Mouse (Mus musculus): ENCODE measurements at regions not wholly inside any gene's neighbourhood (a gene's known extent, or its start where the extent isn't known, plus 50 kb on each side); places are given as distances from the start of the nearest gene placed in this dataset.

DNA sequence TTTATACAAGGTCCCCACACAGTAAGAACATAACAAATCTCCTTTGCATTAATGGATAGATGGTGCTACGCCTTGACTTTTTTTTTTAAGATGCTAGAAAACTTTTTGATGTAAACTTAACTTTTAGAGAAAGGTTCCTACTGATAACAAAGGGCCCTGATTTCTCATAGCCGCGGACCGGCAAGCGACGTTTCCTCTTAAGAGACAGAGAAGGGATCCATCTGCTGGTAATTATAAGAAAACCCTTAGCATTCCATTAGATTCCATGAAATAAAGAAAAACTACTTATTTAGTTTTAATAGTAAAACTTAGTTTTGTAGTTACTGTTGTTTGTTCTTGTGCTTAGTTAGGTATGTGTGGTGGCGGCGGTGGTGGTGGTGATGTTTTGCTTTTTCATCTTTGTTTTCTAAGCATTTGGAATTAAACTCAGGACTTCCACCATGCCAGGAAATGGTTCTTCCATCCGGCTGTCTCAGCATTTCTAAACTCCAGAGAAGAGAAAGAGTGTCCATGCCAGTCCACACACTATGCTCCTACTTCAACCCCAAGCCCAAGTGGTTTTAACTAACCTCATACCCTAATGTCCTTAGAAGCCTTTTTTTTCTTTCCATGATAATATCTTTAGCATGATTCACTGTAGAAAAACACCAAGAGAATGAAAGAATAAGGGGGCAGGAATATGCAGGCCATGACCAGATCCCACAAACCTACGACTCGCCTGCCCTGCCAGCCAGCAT is 92.8 kb upstream of the Frem1 start:
- TF ChIP-seq TAL1 (conservative IDR thresholded peaks at IDR 0.05; ENCODE audit: low read depth, low read length) (no peak), CTCF (IDR thresholded peaks at IDR 0.05; ENCODE audit: low read depth, low read length) (no peak), GATA1 (IDR thresholded peaks at IDR 0.05; ENCODE audit: borderline replicate concordance, low read length) (no peak), POLR2AphosphoS5 (IDR thresholded peaks at IDR 0.05; ENCODE audit: insufficient replicate concordance, low read depth, low read length) (no peak), GATA2 (IDR thresholded peaks at IDR 0.05; ENCODE audit: borderline replicate concordance, low read depth, low read length) (no peak)

Measured in G1E (cell line).